Mouse (Mus musculus) limb, embryonic 15.5 days (tissue): Measurements from ENCODE around the gene Rpl9-ps1. TPM values are rescaled to one million over a fixed set of nuclear protein-coding genes. Genes with fewer than 3 reads are reported as not detected.

ENCODE experiments used
- polyA plus RNA-seq: library from polyadenylated mRNA; unstranded; fragments of >200 nt; fragmentation: Nextera tagmentation; extraction: Ambion mirVana; gene quantifications from 2 replicates; pipeline ENCODE4 v1.2.1, GENCODE M21; 2015

Rpl9-ps1 gene
- polyA plus RNA-seq, 1 experiment from 2014 or later = not detected

Other genes starting within 250 kb of the Rpl9-ps1 start
- 2.3 and 2.8 TPM in 2 replicates for gene Rasl10b, start 236.5 kb downstream of the Rpl9-ps1 start, polyA plus RNA-seq
- 0.05 TPM in 1 of 2 replicates, not detected in the other for gene Gas2l2, start 216.2 kb downstream of the Rpl9-ps1 start, polyA plus RNA-seq
- 0.35 and 0.64 TPM in 2 replicates for gene 1700020L24Rik, start 207.9 kb downstream of the Rpl9-ps1 start, polyA plus RNA-seq
- gene Mmp28, start 182.6 kb downstream of the Rpl9-ps1 start, polyA plus RNA-seq = 2.7 and 3.4 TPM in 2 replicates
- gene Taf15, start 172.5 kb downstream of the Rpl9-ps1 start, polyA plus RNA-seq = 10.5 and 12.1 TPM in 2 replicates
- gene Heatr9, start 123.4 kb downstream of the Rpl9-ps1 start, polyA plus RNA-seq = not detected in 2 replicates
- 0.37 and 1.0 TPM in 2 replicates for gene Ccl5, start 115.1 kb downstream of the Rpl9-ps1 start, polyA plus RNA-seq
- 8.8 and 8.9 TPM in 2 replicates for gene Ccl9, start 67.0 kb downstream of the Rpl9-ps1 start, polyA plus RNA-seq
- 6.3 and 6.7 TPM in 2 replicates for gene Ccl6, start 52.5 kb downstream of the Rpl9-ps1 start, polyA plus RNA-seq
- gene Ccl3, start 3.7 kb upstream of the Rpl9-ps1 start, polyA plus RNA-seq = 0.56 and 0.73 TPM in 2 replicates
- 0.76 and 0.95 TPM in 2 replicates for gene Ccl4, start 17.0 kb upstream of the Rpl9-ps1 start, polyA plus RNA-seq
- 1.6 and 1.7 TPM in 2 replicates for gene Wfdc17, start 58.4 kb upstream of the Rpl9-ps1 start, polyA plus RNA-seq
- 0.88 and 1.4 TPM in 2 replicates for gene Wfdc18, start 63.4 kb upstream of the Rpl9-ps1 start, polyA plus RNA-seq
- 1.3 and 1.4 TPM in 2 replicates for gene Wfdc21, start 101.3 kb upstream of the Rpl9-ps1 start, polyA plus RNA-seq
- gene Heatr6, start 108.1 kb upstream of the Rpl9-ps1 start, polyA plus RNA-seq = 22.0 and 25.7 TPM in 2 replicates
- gene Hnf1b, start 204.4 kb upstream of the Rpl9-ps1 start, polyA plus RNA-seq = 0.08 TPM in 1 of 2 replicates, not detected in the other